Mouse (Mus musculus): ENCODE results near the gene Lrrc4c. TPM values are rescaled to one million over a fixed set of nuclear protein-coding genes. Genes with fewer than 3 reads are reported as not detected.

The Lrrc4c gene
- total and polyA plus RNA-seq, 3 experiments = not detected

DNA sequence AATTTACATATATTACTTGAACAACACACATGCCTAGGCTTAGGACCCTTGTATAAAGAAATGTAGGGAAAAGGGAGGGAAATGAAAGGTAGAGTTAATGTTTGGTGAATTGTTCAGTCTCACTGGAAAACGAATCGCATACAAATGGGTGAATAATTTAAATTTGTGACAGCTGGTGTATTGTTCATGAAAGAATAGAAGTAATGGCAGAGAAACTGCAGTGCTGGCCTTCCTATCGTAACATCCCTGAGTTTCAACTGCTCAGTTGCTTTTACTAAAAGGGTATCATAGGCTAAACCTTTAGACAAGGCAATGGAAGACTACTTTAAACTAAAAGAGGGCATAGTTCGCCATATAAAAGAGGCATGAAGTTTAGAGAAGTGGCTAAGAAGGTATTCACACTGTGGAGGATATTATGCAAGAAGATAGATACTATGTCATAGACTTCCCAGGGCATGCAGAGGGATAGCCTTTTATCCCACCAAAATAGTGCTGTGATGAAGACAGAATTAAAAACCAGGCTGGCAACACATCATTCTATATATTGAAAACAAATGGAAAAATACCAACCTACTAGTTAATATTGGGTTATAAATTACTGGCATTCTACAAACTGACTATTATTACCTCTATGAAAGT is 879.1 kb downstream of the Lrrc4c start:
- Histone ChIP-seq H3K4me2 (ENCODE audit: insufficient read depth, low read depth, poor library complexity, severe bottlenecking) (no peak overlapping the region), H3K27me3 (replicated peaks) (no peaks in the 10 kb centered on the region), H3K4me3 (replicated peaks in 1 of 3; ENCODE audit: low read depth in 2 of 3, low read length in 2 of 3, poor library complexity in 1 of 3) (no peak overlapping the region), H3K4me1 (ENCODE audit: control insufficient read depth in 1 of 2, insufficient read depth in 2 of 2) (no peaks in the 10 kb centered on the region), H3K27ac (ENCODE audit: insufficient read depth, low read depth) (no peak overlapping the region), H3K36me3 (replicated peaks in 1 of 2; ENCODE audit: control insufficient read depth in 1 of 2, insufficient read depth in 1 of 2, low read length in 1 of 2) (no peaks in the 10 kb centered on the region), H3K79me2 (replicated peaks; ENCODE audit: control insufficient read depth, extremely low read depth, insufficient read depth, poor library complexity, severe bottlenecking) (no peaks in the 10 kb centered on the region), H3K9ac (ENCODE audit: insufficient read depth, low read depth) (no peak overlapping the region), H3K9me3 (replicated peaks; ENCODE audit: low read length) (peaks cover 25% of the 10 kb centered on the region)
- TF ChIP-seq ETS1 (conservative IDR thresholded peaks at IDR 0.05; ENCODE audit: low read depth, low read length) (no peak), E2F4 (IDR thresholded peaks at IDR 0.05; ENCODE audit: insufficient replicate concordance, low read depth, low read length) (no peak), MXI1 (IDR thresholded peaks at IDR 0.05; ENCODE audit: low read depth, low read length) (no peak), USF1 (IDR thresholded peaks at IDR 0.05; ENCODE audit: low read depth, low read length) (no peak), ZC3H11A (IDR thresholded peaks at IDR 0.05; ENCODE audit: low read depth, low read length) (no peak), ZKSCAN1 (IDR thresholded peaks at IDR 0.05; ENCODE audit: borderline replicate concordance, low read depth, low read length) (no peak), USF2 (conservative IDR thresholded peaks at IDR 0.05; ENCODE audit: low read depth, low read length) (no peak), HCFC1 (IDR thresholded peaks at IDR 0.05; ENCODE audit: low read depth, low read length) (no peak), IRF4 (IDR thresholded peaks at IDR 0.05; ENCODE audit: low read depth, low read length) (no peak), RAD21 (IDR thresholded peaks at IDR 0.05; ENCODE audit: low read depth, low read length) (no peak), MEF2A (IDR thresholded peaks at IDR 0.05; ENCODE audit: borderline replicate concordance, low read depth, low read length) (no peak), ZNF384 (IDR thresholded peaks at IDR 0.05; ENCODE audit: low read depth, low read length) (no peak), SIN3A (IDR thresholded peaks at IDR 0.05; ENCODE audit: low read length) (no peak), SMC3 (IDR thresholded peaks at IDR 0.05; ENCODE audit: low read depth, low read length) (no peak), JUND (conservative IDR thresholded peaks at IDR 0.05; ENCODE audit: low read depth, low read length) (no peak), GABPA (IDR thresholded peaks at IDR 0.05; ENCODE audit: insufficient replicate concordance, low read depth, low read length) (no peak), MAX (IDR thresholded peaks at IDR 0.05; ENCODE audit: low read length) (no peak), RCOR1 (conservative IDR thresholded peaks at IDR 0.05; ENCODE audit: low read depth, low read length) (no peak)
- dilution Hi-C loops (cut with MboI; ENCODE audit: extremely low pct_ligation_motif_present, extremely low pct_unique_long_range_greater_than_20kb, low sequenced_read_pairs) (no loop called here), in situ Hi-C loops (cut with MboI; ENCODE audit: low pct_ligation_motif_present, low pct_unique_long_range_greater_than_20kb, low sequenced_read_pairs) (no loop called here)
- no peak for DNase-seq (ENCODE audit: extremely low read depth)

DNA sequence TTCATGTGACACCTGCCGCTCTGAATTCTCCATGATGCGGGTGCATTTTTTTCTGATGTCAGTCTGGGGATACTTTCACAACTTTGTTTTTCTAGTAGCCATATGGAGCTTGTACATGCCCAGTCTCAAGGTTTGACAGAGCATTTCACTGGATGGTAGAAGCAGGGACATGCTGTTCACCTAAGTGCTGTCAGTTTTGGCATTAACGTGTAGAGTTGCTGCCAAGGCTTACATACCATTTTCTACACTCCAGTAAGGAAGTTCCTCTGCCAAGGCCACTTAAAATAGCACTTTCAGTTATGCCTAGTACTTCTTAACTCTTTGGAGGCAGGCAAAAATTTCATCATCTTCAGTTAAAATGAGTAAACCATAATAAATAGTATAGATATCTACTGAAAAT is 915.0 kb downstream of the Lrrc4c start:
- H3K9me3 ChIP-seq (replicated peaks; ENCODE audit: low read length) = peaks cover 17% of the 10 kb centered on the region
- no peak overlapping the region for H3K4me3 ChIP-seq (replicated peaks in 1 of 3; ENCODE audit: low read depth in 2 of 3, low read length in 2 of 3, poor library complexity in 1 of 3)
- H3K27ac ChIP-seq (ENCODE audit: insufficient read depth, low read depth) = no peak overlapping the region
- DNase-seq (ENCODE audit: extremely low read depth) = no peak
- H3K4me2 ChIP-seq (ENCODE audit: insufficient read depth, low read depth, poor library complexity, severe bottlenecking) = no peak overlapping the region
- dilution Hi-C loops (cut with MboI; ENCODE audit: extremely low pct_ligation_motif_present, extremely low pct_unique_long_range_greater_than_20kb, low sequenced_read_pairs) (no loop called here), in situ Hi-C loops (cut with MboI; ENCODE audit: low pct_ligation_motif_present, low pct_unique_long_range_greater_than_20kb, low sequenced_read_pairs) (no loop called here)
- H3K79me2 ChIP-seq (replicated peaks; ENCODE audit: control insufficient read depth, extremely low read depth, insufficient read depth, poor library complexity, severe bottlenecking) = no peaks in the 10 kb centered on the region
- no peaks in the 10 kb centered on the region for H3K27me3 ChIP-seq (replicated peaks)
- no peaks in the 10 kb centered on the region for H3K4me1 ChIP-seq (ENCODE audit: control insufficient read depth in 1 of 2, insufficient read depth in 2 of 2)
- TF ChIP-seq BHLHE40 (IDR thresholded peaks at IDR 0.05; ENCODE audit: low read depth, low read length) (no peak), NRF1 (IDR thresholded peaks at IDR 0.05; ENCODE audit: low read depth, low read length) (no peak), CHD2 (IDR thresholded peaks at IDR 0.05; ENCODE audit: low read length) (no peak), JUN (IDR thresholded peaks at IDR 0.05; ENCODE audit: insufficient read depth, low read depth, low read length) (no peak), MAX (IDR thresholded peaks at IDR 0.05; ENCODE audit: low read length) (no peak), TCF12 (IDR thresholded peaks at IDR 0.05; ENCODE audit: low read depth, low read length) (no peak), MEF2A (IDR thresholded peaks at IDR 0.05; ENCODE audit: borderline replicate concordance, low read depth, low read length) (no peak), MXI1 (IDR thresholded peaks at IDR 0.05; ENCODE audit: low read depth, low read length) (no peak)
- no peaks in the 10 kb centered on the region for H3K36me3 ChIP-seq (replicated peaks in 1 of 2; ENCODE audit: control insufficient read depth in 1 of 2, insufficient read depth in 1 of 2, low read length in 1 of 2)
- H3K9ac ChIP-seq (ENCODE audit: insufficient read depth, low read depth) = no peak overlapping the region

Measured in CH12.LX (cell line).